18 mouse cellular contexts compared by ENCODE assay signal in the genomic region with DNA sequence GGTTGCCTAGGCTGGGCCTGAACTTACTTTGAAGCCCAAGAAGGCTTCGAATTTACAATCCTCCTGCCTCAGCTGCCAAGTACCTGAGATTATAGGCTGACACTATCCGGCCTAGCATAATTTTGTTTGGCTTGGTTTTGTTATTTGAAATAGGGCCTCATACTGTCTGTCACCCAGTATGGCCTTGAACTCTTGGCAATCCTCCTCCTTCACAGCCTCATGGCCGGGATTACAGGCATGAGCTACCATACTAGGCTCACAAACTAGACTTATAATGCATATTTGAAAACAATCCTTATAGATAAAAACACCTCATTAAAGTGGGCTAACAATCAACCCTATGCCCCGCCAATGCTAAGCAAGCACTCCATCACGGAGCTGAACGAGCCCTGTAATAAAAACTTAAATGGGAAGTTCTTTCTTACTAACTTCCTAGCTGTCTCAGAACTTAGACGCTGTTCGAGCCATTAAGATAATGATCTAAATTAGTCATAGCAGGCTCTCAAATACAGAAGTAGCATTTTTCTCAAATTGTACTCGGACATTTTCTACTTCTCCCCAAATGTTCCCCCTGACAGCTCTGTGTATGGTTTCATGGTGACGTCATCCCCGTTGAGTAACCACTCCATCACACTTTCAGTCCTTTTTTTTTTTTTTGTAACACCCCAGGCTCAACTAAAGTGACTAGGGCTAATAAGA. TPM values are rescaled to one million over a fixed set of nuclear protein-coding genes. Genes with fewer than 3 reads are reported as not detected.
DNase-seq lines count a peak whose midpoint lies in the region; ATAC-seq and TF ChIP-seq lines count a peak whose summit lies in the region.
"Had no signal": no experiment of that assay in that cellular context is flagged by ENCODE, and none has a peak within 500 bp of the region (broad histone marks: within the 10 kb centered on the region; RNA-seq: fewer than 3 reads in every experiment).

No protein-coding gene starts in this region.

- WGBS in intestine, postnatal 0 days, result 62% methylated on average over 11 of the region's 11 CpGs

- no peak for TF ChIP-seq CTCF in intestine, postnatal 0 days (IDR thresholded peaks at IDR 0.05; ENCODE audit: low read depth)

- H3K9me3 ChIP-seq in intestine, postnatal 0 days (ENCODE audit: control insufficient read depth), result no peaks in the 10 kb centered on the region
- H3K9me3 ChIP-seq: embryonic facial prominence, embryonic 12.5 days; forebrain, embryonic 15.5 days; hindbrain, embryonic 10.5 days; limb, embryonic 12.5 days had no signal

- no peaks in the 10 kb centered on the region for H3K4me1 ChIP-seq in intestine, postnatal 0 days (replicated peaks; ENCODE audit: control insufficient read depth, insufficient read depth, low read length)
- H3K4me1 ChIP-seq: embryonic facial prominence, embryonic 12.5 days; forebrain, embryonic 15.5 days; limb, embryonic 12.5 days had no signal

- no peak overlapping the region for H3K9ac ChIP-seq in intestine, postnatal 0 days (ENCODE audit: low read depth, low read length)
- H3K9ac ChIP-seq: embryonic facial prominence, embryonic 12.5 days; forebrain, embryonic 15.5 days; limb, embryonic 12.5 days had no signal

- no peak overlapping the region for H3K4me2 ChIP-seq in intestine, postnatal 0 days (replicated peaks; ENCODE audit: low read depth)
- H3K4me2 ChIP-seq: embryonic facial prominence, embryonic 12.5 days; forebrain, embryonic 15.5 days; limb, embryonic 12.5 days had no signal

- no peaks in the 10 kb centered on the region for H3K27me3 ChIP-seq in intestine, postnatal 0 days (replicated peaks; ENCODE audit: control insufficient read depth, insufficient read depth, low read length)
- H3K27me3 ChIP-seq: embryonic facial prominence, embryonic 12.5 days; forebrain, embryonic 15.5 days; limb, embryonic 12.5 days had no signal

- peaks cover 3% of the 10 kb centered on the region; the same call in 1 of the 2 replicates for H3K36me3 ChIP-seq in intestine, postnatal 0 days (ENCODE audit: control insufficient read depth, insufficient read depth)

- ATAC-seq in granulocyte monocyte progenitor cell, adult 5-6 weeks (replicated peaks; ENCODE audit: poor library complexity, severe bottlenecking), result peak; percentile 94
- ATAC-seq in intestine, postnatal 0 days, result no peak
- ATAC-seq: forebrain, embryonic 15.5 days; midbrain, embryonic 16.5 days had no signal

- H3K27ac ChIP-seq in intestine, postnatal 0 days (ENCODE audit: low read depth, low read length), result no peak overlapping the region
- H3K27ac ChIP-seq: embryonic facial prominence, embryonic 12.5 days; forebrain, embryonic 15.5 days; hindbrain, embryonic 10.5 days; limb, embryonic 12.5 days had no signal

- H3K4me3 ChIP-seq in intestine, postnatal 0 days (ENCODE audit: low read depth, low read length), result no peak overlapping the region
- H3K4me3 ChIP-seq: embryonic facial prominence, embryonic 12.5 days; forebrain, embryonic 15.5 days; hindbrain, embryonic 10.5 days; limb, embryonic 12.5 days had no signal

- peak; percentile 22 for DNase-seq in adrenal gland, postnatal 10 days
- no peak for DNase-seq in adrenal gland, postnatal 25 days
- peak; percentile 32 for DNase-seq in lung, postnatal 36 days
- DNase-seq in lung, postnatal 10 days, result no peak
- DNase-seq in frontal cortex, postnatal 25 days (ENCODE audit: low spot score in 2 of 2), result no peak
- no peak for DNase-seq in gastrocnemius, postnatal 25 days
- DNase-seq: B cell, adult 2 months; cerebellum, adult 2 months; kidney, postnatal 10 days; right cerebral cortex, adult 18-20 months; thymus, adult 18-20 months had no signal

RNA-seq across cellular contexts. Expression of gene Slc25a12, which starts 40.6 kb away (rescaled TPM):
- 10 to 100 TPM; 57.8 to 77.8 TPM for total RNA-seq in adrenal gland, postnatal 10 days (2021)
- 96.2 and 97.1 TPM in 2 replicates for total RNA-seq in adrenal gland, postnatal 25 days (2021)
- 84.9 and 94.5 TPM in 2 replicates for total RNA-seq in granulocyte monocyte progenitor cell, adult 5-6 weeks (2014; fragmentation: Nextera tagmentation)
- 81.2 and 93.9 TPM in 2 replicates for total RNA-seq in granulocyte monocyte progenitor cell, adult 5-6 weeks (2017)
- total RNA-seq in gastrocnemius, postnatal 25 days (2021), result 100 to 1,000 TPM; 407 to 424 TPM
- polyA plus RNA-seq in intestine, postnatal 0 days (2015; fragmentation: Nextera tagmentation; extraction: Ambion mirVana), result 14.7 and 14.9 TPM in 2 replicates

Comparison
In these comparisons a context has a peak if more than half of its experiments do, and no peak if none do; other contexts are left out.
1. DNase-seq: peak in adrenal gland, postnatal 10 days (single experiment) and lung, postnatal 36 days (single experiment); none in adrenal gland, postnatal 25 days (single experiment), lung, postnatal 10 days (single experiment), frontal cortex, postnatal 25 days (0 of 2) and gastrocnemius, postnatal 25 days (single experiment).